Mouse (Mus musculus) intestine, embryonic 15.5 days (tissue): Measurements from ENCODE around the gene Mindy1. TPM values are rescaled to one million over a fixed set of nuclear protein-coding genes. Genes with fewer than 3 reads are reported as not detected.
A peak's percentile ranks its signal among the peaks of the same experiment; 100 is the strongest.
"Not testable (repeated sequence)": the region's sequence is repeated elsewhere in the genome, so short reads cannot be mapped to it uniquely, and the experiment has no call there.

Experiments used
- ATAC-seq: fragments of 200-750 bp; cut with Nextera tagmentation; 2 replicates; pipeline ENCODE4 v1.8.0; 2017; ENCODE audit warnings: moderate TSS enrichment, moderate library complexity
- H3K27ac ChIP-seq: fragments of 300-500 bp; sonication (generic); 2 replicates; pipeline ENCODE4 v1.5.1; 2015; ENCODE audit warnings: mild to moderate bottlenecking, inconsistent platforms
- H3K27me3 ChIP-seq: fragments of 300-500 bp; sonication (generic); replicated peaks from 2 replicates; pipeline ENCODE4 v1.6.1; 2015; ENCODE audit warnings: inconsistent platforms
- H3K36me3 ChIP-seq: fragments of 300-500 bp; sonication (generic); 2 replicates; pipeline ENCODE4 v1.6.1; 2015; ENCODE audit warnings: inconsistent platforms
- H3K4me1 ChIP-seq: fragments of 300-500 bp; sonication (generic); replicated peaks from 2 replicates; pipeline ENCODE4 v1.6.1; 2015; ENCODE audit warnings: inconsistent platforms
- H3K4me2 ChIP-seq: fragments of 300-500 bp; sonication (generic); replicated peaks from 2 replicates; pipeline ENCODE4 v1.6.1; 2015; ENCODE audit warnings: mild to moderate bottlenecking, inconsistent platforms
- H3K4me3 ChIP-seq: fragments of 300-500 bp; sonication (generic); replicated peaks from 2 replicates; pipeline ENCODE4 v1.5.1; 2015; ENCODE audit warnings: inconsistent platforms
- H3K9ac ChIP-seq: fragments of 300-500 bp; sonication (generic); 2 replicates; pipeline ENCODE4 v1.6.1; 2015; ENCODE audit warnings: inconsistent platforms
- H3K9me3 ChIP-seq: fragments of 300-500 bp; sonication (generic); 2 replicates; pipeline ENCODE4 v1.6.1; 2016; ENCODE audit warnings: inconsistent platforms
- WGBS: fragments of 180-500 bp; shearing (Covaris S2); methylation state at CpG from one replicate; pipeline ENCODE4 v1.1.7; 2015; 5-methylcytosine and 5-hydroxymethylcytosine counted together
- polyA plus RNA-seq: library from polyadenylated mRNA; unstranded; fragments of >200 nt; fragmentation: Nextera tagmentation; extraction: Ambion mirVana; gene quantifications from 2 replicates; pipeline ENCODE4 v1.2.1, GENCODE M21; 2015

Gene Mindy1
- polyA plus RNA-seq, 1 experiment from 2014 or later = 36.1 TPM

DNA sequence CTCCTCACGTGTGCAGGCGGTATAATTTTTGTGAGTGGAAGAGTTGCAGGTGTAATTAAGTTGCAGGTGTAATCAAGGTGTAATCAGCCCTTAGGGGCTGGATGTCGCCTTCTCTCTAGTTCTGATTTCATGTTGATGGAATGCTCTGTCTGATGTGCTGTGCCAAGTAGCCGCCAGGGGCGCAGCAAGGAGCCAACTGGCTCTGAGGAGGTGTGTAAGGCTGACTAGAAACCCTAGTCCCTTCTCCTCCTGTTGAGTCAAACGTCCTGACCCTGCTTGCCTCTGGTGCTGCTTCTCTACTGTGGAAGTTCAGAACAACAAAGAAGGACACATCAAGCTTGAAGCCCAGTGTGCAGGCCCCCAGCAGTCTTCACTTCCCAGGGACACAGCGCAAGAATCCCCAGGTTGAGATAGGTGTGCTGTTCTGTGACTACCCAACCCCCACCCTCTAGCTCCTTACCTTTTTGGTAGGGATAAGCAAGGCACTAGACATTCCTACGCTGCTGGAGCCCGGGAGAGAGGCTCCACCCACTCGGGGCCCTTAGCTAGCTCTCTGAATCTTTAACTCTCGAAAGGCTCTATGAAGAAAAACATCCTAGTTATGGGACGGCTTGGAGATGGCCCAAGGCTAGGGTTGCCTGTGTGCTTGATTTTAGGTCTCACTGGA, 36.4 kb downstream of the Mindy1 start:
- peaks cover 25% of the 10 kb centered on the region for H3K36me3 ChIP-seq
- H3K4me1 ChIP-seq = peaks cover 29% of the 10 kb centered on the region
- H3K4me2 ChIP-seq = peak overlapping the region; percentile 43
- peak overlapping the region; percentile 36; the same call in 1 of the 2 replicates for H3K27ac ChIP-seq
- H3K27me3 ChIP-seq = no peaks in the 10 kb centered on the region
- 16% methylated on average over 12 of the region's 12 CpGs for WGBS
- 0 out of 2 replicates have a peak overlapping the region, but pooled peaks have one; percentile 9 for H3K4me3 ChIP-seq
- H3K9ac ChIP-seq = peak overlapping the region; percentile 28; the same call in 1 of the 2 replicates
- H3K9me3 ChIP-seq = no peaks in the 10 kb centered on the region
- ATAC-seq = peak; percentile 24; the same call in 1 of the 2 replicates

GRCm38 (mm10) chr3:95318548-95318947, 37.4 kb downstream of the Mindy1 start:
- WGBS = 31% methylated on average over 6 of the region's 6 CpGs
- Histone ChIP-seq H3K36me3 (peaks cover 32% of the 10 kb centered on the region), H3K27ac (peak overlapping the region; percentile 58; the same call in 1 of the 2 replicates), H3K9me3 (no peaks in the 10 kb centered on the region), H3K4me3 (no peak overlapping the region), H3K27me3 (no peaks in the 10 kb centered on the region), H3K4me2 (0 out of 2 replicates have a peak overlapping the region, but pooled peaks have one; percentile 18), H3K4me1 (peaks cover 29% of the 10 kb centered on the region), H3K9ac (no peak overlapping the region)
- peak; percentile 57 for ATAC-seq

DNA sequence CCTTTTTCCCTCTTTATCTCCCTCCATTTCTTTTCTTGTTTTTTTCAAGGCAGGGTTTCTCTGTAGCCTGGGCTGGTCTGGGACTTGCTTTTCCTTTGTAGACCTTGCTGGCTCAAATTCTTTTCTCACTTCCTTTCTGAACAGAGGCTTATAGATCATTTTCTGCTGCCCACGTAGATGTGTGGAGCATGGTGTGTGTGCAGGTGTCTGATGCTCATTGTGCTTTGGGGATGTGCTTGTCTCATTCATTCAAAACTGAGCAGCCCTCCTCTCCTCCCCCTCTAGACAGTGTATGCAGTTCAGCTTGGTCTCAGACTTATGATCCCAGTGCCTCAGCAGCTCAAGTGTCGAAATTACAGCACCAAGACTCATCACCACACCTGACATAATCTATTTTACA, 38.0 kb downstream of the Mindy1 start:
- Histone ChIP-seq H3K4me2 (0 out of 2 replicates have a peak overlapping the region, but pooled peaks have one; percentile 18), H3K4me1 (peaks cover 29% of the 10 kb centered on the region), H3K9me3 (no peaks in the 10 kb centered on the region), H3K9ac (no peak overlapping the region), H3K27ac (no peak overlapping the region), H3K4me3 (no peak overlapping the region), H3K27me3 (no peaks in the 10 kb centered on the region), H3K36me3 (peaks cover 38% of the 10 kb centered on the region)
- WGBS = 61% methylated on average over 2 of the region's 2 CpGs
- no peak for ATAC-seq

- no peak overlapping the region for H3K4me2 ChIP-seq
- H3K4me1 ChIP-seq = peaks cover 25% of the 10 kb centered on the region
- ATAC-seq = no peak
- peaks cover 45% of the 10 kb centered on the region for H3K36me3 ChIP-seq
- H3K9me3 ChIP-seq = no peaks in the 10 kb centered on the region
- H3K9ac ChIP-seq = no peak overlapping the region
- H3K27me3 ChIP-seq = no peaks in the 10 kb centered on the region
- no peak overlapping the region for H3K4me3 ChIP-seq
- no peak overlapping the region for H3K27ac ChIP-seq
- WGBS = 72% methylated on average over 12 of the region's 12 CpGs
Observed at GRCm38 (mm10) chr3:95319701-95320625, 38.8 kb downstream of the Mindy1 start.

DNA sequence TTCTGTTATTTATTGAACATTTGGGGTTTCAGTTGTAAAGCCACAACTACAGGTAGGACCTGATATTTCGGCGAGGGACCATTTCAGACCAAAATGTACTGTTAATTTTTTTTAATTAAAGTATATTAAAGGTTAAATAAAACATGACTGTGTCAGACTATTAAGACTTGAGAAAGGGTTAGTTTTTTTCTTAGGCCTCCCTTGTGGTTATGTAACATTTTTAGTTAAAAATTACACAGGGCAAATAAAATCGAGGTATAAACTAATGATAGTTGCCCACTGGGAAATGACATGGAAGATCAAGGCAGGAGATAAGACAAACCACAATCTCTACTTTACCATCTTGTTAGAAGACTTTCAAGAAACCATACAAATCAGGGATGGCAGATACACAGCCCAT, 42.3 kb downstream of the Mindy1 start:
- Histone ChIP-seq H3K4me1 (peaks cover 4% of the 10 kb centered on the region; the same call in 1 of the 2 replicates), H3K27me3 (no peaks in the 10 kb centered on the region), H3K9ac (no peak overlapping the region), H3K9me3 (no peaks in the 10 kb centered on the region), H3K4me3 (no peak overlapping the region), H3K27ac (no peak overlapping the region), H3K4me2 (no peak overlapping the region), H3K36me3 (peaks cover 62% of the 10 kb centered on the region)
- no peak for ATAC-seq
- 85% methylated on average over 3 of the region's 3 CpGs for WGBS

- H3K4me3 ChIP-seq = no peak overlapping the region
- H3K36me3 ChIP-seq = peaks cover 63% of the 10 kb centered on the region
- no peaks in the 10 kb centered on the region for H3K27me3 ChIP-seq
- H3K4me1 ChIP-seq = no peaks in the 10 kb centered on the region
- H3K4me2 ChIP-seq = no peak overlapping the region
- WGBS = 90% methylated on average over 6 of the region's 6 CpGs
- no peak overlapping the region for H3K27ac ChIP-seq
- no peaks in the 10 kb centered on the region for H3K9me3 ChIP-seq
- H3K9ac ChIP-seq = no peak overlapping the region
- no peak for ATAC-seq
Observed at GRCm38 (mm10) chr3:95324454-95325144, 43.5 kb downstream of the Mindy1 start.

DNA sequence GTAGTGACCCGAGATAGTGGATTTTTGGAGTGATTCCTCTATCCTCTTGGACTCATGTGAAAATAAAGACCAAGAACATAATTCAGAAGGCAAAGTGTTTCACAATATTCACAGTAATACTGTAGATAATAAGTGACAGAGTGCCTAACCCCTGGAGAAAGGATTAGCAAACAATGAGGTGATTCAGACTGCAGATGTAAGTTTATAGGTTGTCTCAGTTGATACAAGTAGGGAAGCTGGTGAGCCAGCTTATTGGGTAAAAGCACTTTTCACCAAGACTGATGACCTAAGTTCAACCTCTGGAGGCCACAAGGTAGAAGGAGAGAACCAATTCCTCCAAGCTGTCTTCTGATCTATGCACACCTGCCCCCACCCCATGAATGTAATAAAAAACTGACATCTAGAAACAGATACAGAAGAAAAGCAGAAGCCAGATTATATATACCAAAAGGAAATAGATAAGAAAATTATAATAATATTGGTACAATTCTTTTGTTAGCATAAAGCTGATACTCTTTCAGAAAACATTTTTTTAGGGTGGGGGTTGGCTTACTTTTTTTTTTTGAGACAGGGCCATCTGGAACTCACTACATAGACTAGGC, 47.8 kb downstream of the Mindy1 start:
- no peak overlapping the region for H3K9ac ChIP-seq
- no peaks in the 10 kb centered on the region for H3K9me3 ChIP-seq
- no peaks in the 10 kb centered on the region for H3K27me3 ChIP-seq
- H3K27ac ChIP-seq = no peak overlapping the region
- no peaks in the 10 kb centered on the region for H3K4me1 ChIP-seq
- H3K4me2 ChIP-seq = no peak overlapping the region
- no peak overlapping the region for H3K4me3 ChIP-seq
- peak; percentile 86 for ATAC-seq
- WGBS = 75% methylated on average over 1 of the region's 1 CpGs
- H3K36me3 ChIP-seq = peaks cover 46% of the 10 kb centered on the region

GRCm38 (mm10) chr3:95331528-95331927, 50.4 kb downstream of the Mindy1 start:
- Histone ChIP-seq H3K36me3 (peaks cover 30% of the 10 kb centered on the region), H3K4me1 (no peaks in the 10 kb centered on the region), H3K9ac (no peak overlapping the region), H3K4me3 (no peak overlapping the region), H3K27me3 (no peaks in the 10 kb centered on the region), H3K4me2 (no peak overlapping the region), H3K9me3 (no peaks in the 10 kb centered on the region), H3K27ac (no peak overlapping the region)
- no peak for ATAC-seq
- WGBS = 63% methylated on average over 1 of the region's 1 CpGs

DNA sequence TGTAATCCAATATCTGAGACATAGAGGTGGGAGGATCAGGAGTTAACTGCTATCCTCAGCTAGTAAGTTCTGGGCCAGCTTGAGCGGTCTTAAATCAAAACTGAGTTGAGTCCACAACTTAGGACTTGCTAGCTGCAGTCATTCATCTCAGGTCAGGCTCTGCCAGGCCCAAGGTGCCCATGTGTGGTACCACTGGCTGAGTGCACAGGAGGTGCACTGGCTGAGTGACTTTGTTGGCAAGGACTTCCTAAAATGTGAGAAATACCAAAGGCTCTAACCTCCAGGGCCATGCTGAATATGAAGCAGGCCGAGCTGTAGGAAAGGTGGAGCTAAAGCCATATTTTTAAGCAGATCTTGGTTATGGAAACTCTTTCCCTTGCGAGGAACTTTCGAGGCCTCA, 56.2 kb downstream of the Mindy1 start:
- WGBS = 94% methylated on average over 4 of the region's 4 CpGs
- no peaks in the 10 kb centered on the region for H3K9me3 ChIP-seq
- H3K36me3 ChIP-seq = peaks cover 40% of the 10 kb centered on the region
- no peak overlapping the region for H3K9ac ChIP-seq
- H3K27me3 ChIP-seq = no peaks in the 10 kb centered on the region
- no peaks in the 10 kb centered on the region for H3K4me1 ChIP-seq
- H3K27ac ChIP-seq = no peak overlapping the region
- no peak for ATAC-seq
- H3K4me2 ChIP-seq = no peak overlapping the region
- H3K4me3 ChIP-seq = no peak overlapping the region

DNA sequence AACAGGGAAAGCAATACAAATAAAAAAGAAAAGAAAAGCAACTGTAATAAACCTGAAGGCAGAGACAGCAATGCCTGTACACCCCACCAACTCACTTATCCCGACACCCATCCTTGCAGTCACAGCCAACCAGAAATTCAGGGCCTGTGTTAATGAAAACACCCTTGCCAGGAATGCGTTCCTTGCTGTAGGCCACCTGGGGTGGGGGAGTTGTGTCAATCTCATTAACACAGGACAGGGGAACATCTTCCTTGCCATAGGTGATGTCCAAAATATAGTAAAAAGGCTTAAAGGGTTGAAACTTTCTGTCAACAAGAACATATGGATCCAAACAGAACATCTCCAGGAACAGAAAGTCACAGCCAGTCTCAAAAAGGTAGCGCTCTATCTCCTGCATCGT, 57.1 kb downstream of the Mindy1 start:
- H3K4me2 ChIP-seq = no peak overlapping the region
- ATAC-seq = no peak
- H3K4me3 ChIP-seq = no peak overlapping the region
- no peaks in the 10 kb centered on the region for H3K27me3 ChIP-seq
- WGBS = 95% methylated on average over 4 of the region's 4 CpGs
- H3K4me1 ChIP-seq = no peaks in the 10 kb centered on the region
- H3K9me3 ChIP-seq = no peaks in the 10 kb centered on the region
- no peak overlapping the region for H3K27ac ChIP-seq
- H3K9ac ChIP-seq = no peak overlapping the region
- H3K36me3 ChIP-seq = peaks cover 41% of the 10 kb centered on the region

DNA sequence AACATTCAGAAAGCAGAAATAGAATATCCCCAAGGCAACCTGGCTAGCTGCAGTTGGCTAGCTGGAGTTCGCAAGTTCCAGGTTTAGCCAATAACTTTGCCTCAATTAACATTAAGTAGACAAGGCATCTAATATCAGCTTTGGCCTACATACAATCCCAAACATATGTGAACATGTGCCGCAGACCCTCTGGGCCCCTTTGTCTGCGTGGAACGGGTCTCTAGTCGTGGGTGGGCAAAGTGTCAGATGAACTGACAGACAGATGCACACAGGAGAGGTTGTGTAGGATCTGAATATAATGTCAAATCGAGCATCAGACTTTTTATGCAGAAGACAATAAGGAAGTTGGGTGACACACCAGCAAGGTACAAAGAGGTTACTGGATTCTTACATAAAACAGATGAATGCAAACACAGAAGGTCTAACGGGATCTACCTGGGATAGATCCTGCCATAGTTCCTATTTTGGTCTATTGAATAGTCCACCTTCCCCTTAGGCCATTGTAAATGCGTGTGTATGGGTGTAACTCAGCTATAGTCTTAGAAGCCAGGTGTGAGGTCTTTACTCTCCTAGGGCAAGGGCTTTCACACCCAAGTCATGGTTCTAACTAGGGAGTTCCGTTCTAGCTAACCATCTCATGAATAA, 62.3 kb downstream of the Mindy1 start:
- not testable (repeated sequence) for H3K9me3 ChIP-seq, ATAC-seq, H3K27me3 ChIP-seq, H3K4me3 ChIP-seq, H3K27ac ChIP-seq, H3K4me2 ChIP-seq, H3K4me1 ChIP-seq, H3K9ac ChIP-seq
- WGBS = 97% methylated on average over 9 of the region's 9 CpGs
- H3K36me3 ChIP-seq = peaks cover 42% of the 10 kb centered on the region
